Mouse (Mus musculus): ENCODE results near the gene Adm2. TPM values are rescaled to one million over a fixed set of nuclear protein-coding genes. Genes with fewer than 3 reads are reported as not detected.
A peak's percentile ranks its signal among the peaks of the same experiment; 100 is the strongest.

Adm2 gene
- polyA plus RNA-seq, 1 experiment from 2014 or later, result not detected

GRCm38 (mm10) chr15:89300600-89300999, 21.9 kb upstream of the Adm2 start:
- H3K27ac ChIP-seq (ENCODE audit: low read length), result no peak overlapping the region
- H3K36me3 ChIP-seq (ENCODE audit: control insufficient read depth, insufficient read depth, low read length), result peaks cover 59% of the 10 kb centered on the region
- ATAC-seq, result no peak
- no peak overlapping the region for H3K4me2 ChIP-seq (ENCODE audit: low read length)
- H3K4me3 ChIP-seq (ENCODE audit: low read depth, low read length), result no peak overlapping the region
- no peaks in the 10 kb centered on the region for H3K4me1 ChIP-seq (ENCODE audit: control insufficient read depth, insufficient read depth, low read length)
- H3K9ac ChIP-seq (ENCODE audit: low read depth, low read length), result no peak overlapping the region
- H3K9me3 ChIP-seq (replicated peaks; ENCODE audit: control insufficient read depth, low read length, poor library complexity, severe bottlenecking), result no peaks in the 10 kb centered on the region
- no peaks in the 10 kb centered on the region for H3K27me3 ChIP-seq (ENCODE audit: control insufficient read depth, insufficient read depth, low read depth, low read length)
- WGBS, result 97% methylated on average over 8 of the region's 8 CpGs

DNA sequence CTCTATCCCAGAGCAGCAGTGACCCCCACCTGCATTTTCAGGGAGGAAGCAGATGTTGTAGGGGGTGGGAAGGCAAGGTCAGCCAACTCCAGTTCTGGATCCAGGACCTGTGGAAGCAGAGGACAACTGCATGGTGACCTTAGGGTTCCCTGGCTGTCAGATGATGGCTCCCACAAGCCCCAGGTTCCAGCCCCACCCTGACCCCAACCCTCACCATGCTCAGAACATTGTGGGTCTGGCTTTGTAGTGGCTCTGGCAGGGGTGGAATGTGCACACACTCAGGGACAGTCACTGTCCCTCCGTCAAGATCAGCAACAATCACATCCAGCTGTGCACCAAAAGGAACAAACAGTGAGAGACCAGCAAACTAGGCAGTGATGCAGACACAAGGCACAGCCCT, 16.6 kb upstream of the Adm2 start:
- Histone ChIP-seq H3K9me3 (replicated peaks; ENCODE audit: control insufficient read depth, low read length, poor library complexity, severe bottlenecking) (no peaks in the 10 kb centered on the region), H3K4me1 (ENCODE audit: control insufficient read depth, insufficient read depth, low read length) (peaks cover 8% of the 10 kb centered on the region; the same call in 1 of the 2 replicates), H3K9ac (ENCODE audit: low read depth, low read length) (no peak overlapping the region), H3K4me2 (ENCODE audit: low read length) (no peak overlapping the region), H3K27ac (ENCODE audit: low read length) (no peak overlapping the region), H3K27me3 (ENCODE audit: control insufficient read depth, insufficient read depth, low read depth, low read length) (no peaks in the 10 kb centered on the region), H3K4me3 (ENCODE audit: low read depth, low read length) (no peak overlapping the region), H3K36me3 (ENCODE audit: control insufficient read depth, insufficient read depth, low read length) (peaks cover 36% of the 10 kb centered on the region)
- WGBS, result 58% methylated on average over 1 of the region's 1 CpGs
- no peak for ATAC-seq

- 95% methylated on average over 13 of the region's 13 CpGs for WGBS
- Histone ChIP-seq H3K27ac (ENCODE audit: low read length) (no peak overlapping the region), H3K36me3 (ENCODE audit: control insufficient read depth, insufficient read depth, low read length) (peaks cover 28% of the 10 kb centered on the region), H3K9ac (ENCODE audit: low read depth, low read length) (no peak overlapping the region), H3K4me3 (ENCODE audit: low read depth, low read length) (no peak overlapping the region), H3K27me3 (ENCODE audit: control insufficient read depth, insufficient read depth, low read depth, low read length) (no peaks in the 10 kb centered on the region), H3K4me1 (ENCODE audit: control insufficient read depth, insufficient read depth, low read length) (peaks cover 12% of the 10 kb centered on the region), H3K4me2 (ENCODE audit: low read length) (no peak overlapping the region), H3K9me3 (replicated peaks; ENCODE audit: control insufficient read depth, low read length, poor library complexity, severe bottlenecking) (no peaks in the 10 kb centered on the region)
- ATAC-seq, result no peak
These were observed 15.1 kb upstream of the Adm2 start for GRCm38 (mm10) chr15:89307461-89307860.

DNA sequence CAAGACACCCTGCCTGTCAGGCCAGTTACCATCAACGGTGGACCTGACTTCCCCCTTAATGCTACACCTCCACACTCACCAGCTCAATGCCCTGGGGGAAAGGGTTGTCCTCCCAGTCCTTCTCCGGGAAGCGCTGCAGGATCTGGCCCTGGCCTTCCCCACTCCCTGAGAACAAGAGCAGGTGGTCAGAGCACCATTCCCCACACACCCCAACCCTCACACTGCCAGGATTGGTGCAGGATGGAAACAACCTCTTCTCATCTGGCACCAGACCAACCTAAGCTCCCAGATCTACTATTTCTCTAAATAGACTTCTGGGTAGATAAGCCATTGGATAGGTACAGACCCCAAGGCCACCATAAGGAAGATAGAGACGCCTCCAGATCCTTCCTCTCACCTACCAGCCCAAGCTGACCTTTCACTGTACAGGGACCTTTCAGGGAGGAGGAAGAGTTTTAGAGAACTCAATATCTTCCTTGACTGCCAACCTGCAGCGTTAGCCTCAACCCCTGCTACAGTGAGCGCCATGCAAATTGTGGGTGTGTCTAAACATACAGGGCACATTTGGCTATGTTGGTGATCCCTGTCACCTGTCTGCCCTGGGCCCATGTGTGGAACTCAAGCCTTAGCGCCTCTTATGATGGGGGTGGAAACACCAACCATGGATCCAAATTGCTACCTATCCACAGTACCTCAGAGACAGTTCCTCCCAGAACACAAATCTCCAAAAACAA, 13.9 kb upstream of the Adm2 start:
- no peak overlapping the region for H3K4me3 ChIP-seq (ENCODE audit: low read depth, low read length)
- H3K4me2 ChIP-seq (ENCODE audit: low read length), result no peak overlapping the region
- no peaks in the 10 kb centered on the region for H3K9me3 ChIP-seq (replicated peaks; ENCODE audit: control insufficient read depth, low read length, poor library complexity, severe bottlenecking)
- no peak overlapping the region for H3K9ac ChIP-seq (ENCODE audit: low read depth, low read length)
- H3K27ac ChIP-seq (ENCODE audit: low read length), result no peak overlapping the region
- peaks cover 23% of the 10 kb centered on the region for H3K4me1 ChIP-seq (ENCODE audit: control insufficient read depth, insufficient read depth, low read length)
- WGBS, result 92% methylated on average over 7 of the region's 7 CpGs
- peaks cover 18% of the 10 kb centered on the region for H3K36me3 ChIP-seq (ENCODE audit: control insufficient read depth, insufficient read depth, low read length)
- no peak for ATAC-seq
- H3K27me3 ChIP-seq (ENCODE audit: control insufficient read depth, insufficient read depth, low read depth, low read length), result no peaks in the 10 kb centered on the region

DNA sequence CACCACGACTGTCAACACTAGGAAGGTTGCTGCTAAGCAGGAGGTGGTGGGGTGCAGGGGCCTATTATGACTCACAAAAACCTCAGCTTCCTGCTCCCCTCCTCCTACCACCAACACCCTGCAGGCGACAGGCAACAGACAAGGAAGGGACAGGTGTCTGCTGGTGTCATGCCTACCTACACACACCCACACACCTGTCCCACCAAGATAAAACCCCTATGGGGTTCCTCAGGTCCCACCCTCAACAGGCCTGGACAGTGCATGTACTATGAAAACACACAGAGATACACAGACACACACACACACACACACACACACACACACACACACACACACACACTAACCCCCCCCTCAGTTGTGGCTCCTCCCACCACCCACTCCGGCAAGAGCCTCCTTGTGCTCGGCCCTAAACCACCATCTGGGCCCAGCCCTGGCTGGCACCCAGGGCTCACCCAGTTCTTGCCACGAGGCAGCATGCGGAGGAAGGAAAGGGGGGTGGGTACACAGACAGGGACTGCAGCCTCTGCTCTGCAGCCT, 12.5 kb upstream of the Adm2 start:
- H3K9me3 ChIP-seq (replicated peaks; ENCODE audit: control insufficient read depth, low read length, poor library complexity, severe bottlenecking), result no peaks in the 10 kb centered on the region
- WGBS, result 67% methylated on average over 6 of the region's 6 CpGs
- no peak overlapping the region for H3K27ac ChIP-seq (ENCODE audit: low read length)
- H3K27me3 ChIP-seq (ENCODE audit: control insufficient read depth, insufficient read depth, low read depth, low read length), result no peaks in the 10 kb centered on the region
- no peak overlapping the region for H3K4me2 ChIP-seq (ENCODE audit: low read length)
- ATAC-seq, result no peak
- H3K4me3 ChIP-seq (ENCODE audit: low read depth, low read length), result no peak overlapping the region
- peaks cover 10% of the 10 kb centered on the region for H3K36me3 ChIP-seq (ENCODE audit: control insufficient read depth, insufficient read depth, low read length)
- H3K4me1 ChIP-seq (ENCODE audit: control insufficient read depth, insufficient read depth, low read length), result peaks cover 32% of the 10 kb centered on the region
- no peak overlapping the region for H3K9ac ChIP-seq (ENCODE audit: low read depth, low read length)

- WGBS, result 82% methylated on average over 4 of the region's 4 CpGs
- H3K9me3 ChIP-seq (replicated peaks; ENCODE audit: control insufficient read depth, low read length, poor library complexity, severe bottlenecking), result no peaks in the 10 kb centered on the region
- H3K27me3 ChIP-seq (ENCODE audit: control insufficient read depth, insufficient read depth, low read depth, low read length), result no peaks in the 10 kb centered on the region
- H3K27ac ChIP-seq (ENCODE audit: low read length), result no peak overlapping the region
- H3K9ac ChIP-seq (ENCODE audit: low read depth, low read length), result peak overlapping the region; percentile 8; the same call in 1 of the 2 replicates
- H3K4me3 ChIP-seq (ENCODE audit: low read depth, low read length), result no peak overlapping the region
- peaks cover 32% of the 10 kb centered on the region for H3K4me1 ChIP-seq (ENCODE audit: control insufficient read depth, insufficient read depth, low read length)
- H3K4me2 ChIP-seq (ENCODE audit: low read length), result peak overlapping the region; percentile 97
- no peak for ATAC-seq
- H3K36me3 ChIP-seq (ENCODE audit: control insufficient read depth, insufficient read depth, low read length), result no peaks in the 10 kb centered on the region
These were observed 9.2 kb upstream of the Adm2 start for GRCm38 (mm10) chr15:89313359-89313758.

GRCm38 (mm10) chr15:89314107-89314506, 8.4 kb upstream of the Adm2 start:
- H3K4me2 ChIP-seq (ENCODE audit: low read length), result peak overlapping the region; percentile 97
- H3K27me3 ChIP-seq (ENCODE audit: control insufficient read depth, insufficient read depth, low read depth, low read length), result no peaks in the 10 kb centered on the region
- 27% methylated on average over 3 of the region's 3 CpGs for WGBS
- no peak overlapping the region for H3K27ac ChIP-seq (ENCODE audit: low read length)
- H3K36me3 ChIP-seq (ENCODE audit: control insufficient read depth, insufficient read depth, low read length), result no peaks in the 10 kb centered on the region
- H3K4me3 ChIP-seq (ENCODE audit: low read depth, low read length), result peak overlapping the region; percentile 95
- ATAC-seq, result peak; percentile 2; the same call in 1 of the 2 replicates
- peaks cover 32% of the 10 kb centered on the region for H3K4me1 ChIP-seq (ENCODE audit: control insufficient read depth, insufficient read depth, low read length)
- H3K9me3 ChIP-seq (replicated peaks; ENCODE audit: control insufficient read depth, low read length, poor library complexity, severe bottlenecking), result no peaks in the 10 kb centered on the region
- peak overlapping the region; percentile 92 for H3K9ac ChIP-seq (ENCODE audit: low read depth, low read length)

GRCm38 (mm10) chr15:89314511-89315189, 7.9 kb upstream of the Adm2 start:
- ATAC-seq, result peak; percentile 69
- H3K27ac ChIP-seq (ENCODE audit: low read length), result no peak overlapping the region

GRCm38 (mm10) chr15:89315190-89315731, 7.3 kb upstream of the Adm2 start, which contains the start of gene Sbf1:
Gene Sbf1, minus strand, starts transcription at chr15:89315311.
- Histone ChIP-seq H3K27ac (ENCODE audit: low read length) (peak within 1 kb of the TSS; percentile 50; the same call in 1 of the 2 replicates), H3K9ac (ENCODE audit: low read depth, low read length) (peak within 1 kb of the TSS; percentile 92), H3K4me3 (ENCODE audit: low read depth, low read length) (peak within 1 kb of the TSS; percentile 95), H3K4me1 (ENCODE audit: control insufficient read depth, insufficient read depth, low read length) (peaks cover 31% of the 10 kb centered on the region), H3K27me3 (ENCODE audit: control insufficient read depth, insufficient read depth, low read depth, low read length) (no peaks in the 10 kb centered on the region), H3K36me3 (ENCODE audit: control insufficient read depth, insufficient read depth, low read length) (no peaks in the 10 kb centered on the region), H3K9me3 (replicated peaks; ENCODE audit: control insufficient read depth, low read length, poor library complexity, severe bottlenecking) (no peaks in the 10 kb centered on the region), H3K4me2 (ENCODE audit: low read length) (peak within 1 kb of the TSS; percentile 97)
- 1% methylated on average over 32 of the region's 37 CpGs for WGBS
- ATAC-seq, result peak; percentile 99

More at GRCm38 (mm10) chr15:89314511-89315189, 7.9 kb upstream of the Adm2 start:
- Histone ChIP-seq H3K27me3 (ENCODE audit: control insufficient read depth, insufficient read depth, low read depth, low read length) (no peaks in the 10 kb centered on the region), H3K36me3 (ENCODE audit: control insufficient read depth, insufficient read depth, low read length) (no peaks in the 10 kb centered on the region), H3K4me3 (ENCODE audit: low read depth, low read length) (peak overlapping the region; percentile 95), H3K9me3 (replicated peaks; ENCODE audit: control insufficient read depth, low read length, poor library complexity, severe bottlenecking) (no peaks in the 10 kb centered on the region), H3K9ac (ENCODE audit: low read depth, low read length) (peak overlapping the region; percentile 92), H3K4me1 (ENCODE audit: control insufficient read depth, insufficient read depth, low read length) (peaks cover 32% of the 10 kb centered on the region), H3K4me2 (ENCODE audit: low read length) (peak overlapping the region; percentile 97)
- WGBS, result under 1% methylated on average over 57 of the region's 58 CpGs
